Mouse (Mus musculus) kidney, adult 2 months (tissue): Measurements from ENCODE around the gene Hmgb2. TPM values are rescaled to one million over a fixed set of nuclear protein-coding genes. Genes with fewer than 3 reads are reported as not detected.

Source experiments
- DNase-seq: peaks from one replicate; pipeline ENCODE4 v3.0.0; 2021
- H3K27ac ChIP-seq: fragments of 200-500 bp; 2 replicates; pipeline ENCODE4 v1.5.1; 2012; ENCODE audit warnings: low read depth, low read length, control low read depth, inconsistent platforms; ENCODE audit not compliant: insufficient read depth
- H3K27me3 ChIP-seq: fragments of 200-500 bp; replicated peaks from 2 replicates; pipeline ENCODE4 v1.6.1; 2012; ENCODE audit warnings: mild to moderate bottlenecking, moderate library complexity, low read length, inconsistent platforms; ENCODE audit not compliant: control insufficient read depth, insufficient read depth
- H3K36me3 ChIP-seq: fragments of 200-500 bp; 2 replicates; pipeline ENCODE4 v1.6.1; 2012; ENCODE audit warnings: mild to moderate bottlenecking, moderate library complexity, low read length, inconsistent platforms; ENCODE audit not compliant: control insufficient read depth, insufficient read depth
- H3K4me1 ChIP-seq: fragments of 200-500 bp; 2 replicates; pipeline ENCODE4 v1.6.1; 2011; ENCODE audit warnings: low read length; ENCODE audit not compliant: control insufficient read depth, insufficient read depth
- H3K4me3 ChIP-seq: fragments of 200-500 bp; 2 replicates; pipeline ENCODE4 v1.5.1; 2011; ENCODE audit warnings: mild to moderate bottlenecking, low read depth, low read length, control low read depth; ENCODE audit not compliant: insufficient read depth
- CTCF ChIP-seq: fragments of 200-500 bp; conservative IDR thresholded peaks from 2 replicates; pipeline ENCODE4 v1.5.1; 2011; ENCODE audit warnings: low read depth, mild to moderate bottlenecking, control low read depth, low read length, moderate library complexity, mixed read lengths; ENCODE audit not compliant: insufficient read depth, insufficient read length
- POLR2A ChIP-seq: fragments of 200-500 bp; IDR thresholded peaks from one replicate; pipeline ENCODE4 v1.6.1; 2011; ENCODE audit warnings: low read depth, low read length, control low read depth
- WGBS: fragments of 180-500 bp; shearing (Covaris S2); methylation state at CpG from one replicate; pipeline ENCODE4 v1.1.7; 2018; 5-methylcytosine and 5-hydroxymethylcytosine counted together
- polyA plus RNA-seq: library from polyadenylated mRNA; depleted of rRNA; stranded (reverse); fragments of >200 nt; gene quantifications from 2 replicates; pipeline ENCODE4 v1.2.3, GENCODE M21; 2012; rRNA removed

Hmgb2 gene
- polyA plus RNA-seq, result 4.2 and 6.8 TPM in 2 replicates

DNA sequence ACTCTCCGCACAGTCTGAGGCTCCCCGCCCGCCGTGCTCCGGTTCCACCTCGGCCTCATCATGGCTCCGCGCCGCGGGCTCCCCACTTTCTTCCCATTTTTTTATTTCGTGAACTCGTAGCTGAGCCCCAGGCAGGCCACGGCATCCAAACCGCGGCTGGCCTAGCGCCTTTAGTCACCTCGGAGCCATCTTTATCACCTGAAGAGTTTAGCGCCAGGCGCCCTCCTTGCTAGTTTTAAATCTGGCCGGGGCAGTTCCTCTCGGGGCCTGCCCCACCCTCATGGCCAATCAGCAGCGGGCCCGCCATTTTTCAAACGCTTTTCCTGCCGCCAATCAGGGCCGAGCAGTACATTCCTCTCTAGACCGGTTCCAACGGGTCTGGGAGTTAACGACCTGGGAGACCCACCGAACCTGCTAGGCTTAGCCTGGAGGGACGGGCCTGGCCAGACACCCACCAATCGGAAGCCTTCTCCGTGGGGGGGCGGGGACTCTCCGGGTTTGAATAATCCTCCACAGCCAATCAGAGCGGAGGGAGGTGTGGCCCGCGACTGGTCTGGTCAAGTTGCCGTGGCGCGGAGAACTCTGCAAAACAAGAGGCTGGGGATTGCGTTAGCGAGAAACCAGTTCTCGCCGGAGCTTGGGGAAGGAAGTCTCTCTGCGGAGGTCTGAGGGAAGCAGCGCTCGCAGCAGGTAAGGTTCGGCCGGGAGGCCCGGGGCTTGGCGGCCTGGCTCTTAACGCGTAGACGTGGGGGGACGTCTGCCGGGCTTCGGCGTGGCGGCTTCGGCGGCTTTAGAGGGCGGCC is at the start of gene Hmgb2:
TSS of gene Hmgb2 (plus strand) at position 592 of the 803 bp plus-strand sequence.
- under 1% methylated on average over 63 of the region's 63 CpGs for WGBS
- peak within 1 kb of the TSS; percentile 94 for H3K27ac ChIP-seq
- H3K4me1 ChIP-seq, result 0 out of 2 replicates have a peak, but pooled peaks cover 3% of the 10 kb centered on the region
- TF ChIP-seq POLR2A (peak; percentile 95), CTCF (no peak)
- H3K27me3 ChIP-seq, result no peaks in the 10 kb centered on the region
- peaks cover 2% of the 10 kb centered on the region; the same call in 1 of the 2 replicates for H3K36me3 ChIP-seq
- DNase-seq, result peak; percentile 100
- peak within 1 kb of the TSS; percentile 72 for H3K4me3 ChIP-seq

DNA sequence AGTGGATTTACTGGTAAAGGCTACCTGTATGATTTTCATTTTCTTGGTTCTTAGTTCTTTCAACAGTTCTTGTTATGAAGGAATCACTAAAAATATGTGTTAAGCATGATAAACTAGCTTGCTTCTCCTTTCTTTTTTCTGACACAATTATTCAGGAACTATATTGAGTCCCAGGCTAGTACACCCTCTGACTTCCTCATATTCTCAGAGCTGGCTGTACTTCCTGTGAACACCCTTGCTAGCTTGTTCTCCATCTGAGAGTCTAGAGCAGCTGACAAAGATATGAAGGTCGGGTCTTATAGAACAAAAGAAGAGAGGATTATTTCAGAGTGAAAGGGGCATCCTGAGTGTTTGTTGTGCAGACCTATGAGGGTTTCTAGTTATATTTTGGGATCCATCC is 48.9 kb upstream of the Hmgb2 start:
- 57% methylated on average over 1 of the region's 1 CpGs for WGBS
- TF ChIP-seq CTCF, result no peak
- TF ChIP-seq POLR2A, result no peak
- DNase-seq, result no peak
- Histone ChIP-seq H3K4me3 (no peak overlapping the region), H3K4me1 (0 out of 2 replicates have a peak, but pooled peaks cover 2% of the 10 kb centered on the region), H3K27me3 (no peaks in the 10 kb centered on the region), H3K36me3 (no peaks in the 10 kb centered on the region), H3K27ac (no peak overlapping the region)

DNA sequence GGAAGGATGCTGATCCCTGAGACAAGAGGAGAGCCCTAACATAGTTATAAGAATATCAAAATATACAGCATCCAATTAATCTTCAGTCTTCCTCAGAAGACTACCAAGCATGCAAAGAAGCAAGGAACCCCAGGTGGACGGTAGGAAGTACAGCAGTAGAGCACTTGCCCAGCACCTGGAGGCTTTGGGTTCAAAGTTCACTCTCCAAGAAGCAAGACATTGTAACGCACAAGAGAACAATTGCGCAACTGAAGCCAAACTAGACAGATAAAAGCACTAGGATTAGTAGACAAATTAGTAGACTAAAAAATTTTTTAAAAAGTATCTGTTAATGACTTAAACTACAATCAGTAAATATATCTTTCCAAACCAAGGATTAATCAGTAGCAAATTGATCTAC is 48.0 kb upstream of the Hmgb2 start:
- 0 out of 2 replicates have a peak, but pooled peaks cover 4% of the 10 kb centered on the region for H3K4me1 ChIP-seq
- DNase-seq, result peak; percentile 62
- no peaks in the 10 kb centered on the region for H3K36me3 ChIP-seq
- H3K27ac ChIP-seq, result no peak overlapping the region
- H3K4me3 ChIP-seq, result no peak overlapping the region
- H3K27me3 ChIP-seq, result no peaks in the 10 kb centered on the region
- WGBS, result 56% methylated on average over 3 of the region's 3 CpGs
- TF ChIP-seq POLR2A (no peak), CTCF (no peak)

DNA sequence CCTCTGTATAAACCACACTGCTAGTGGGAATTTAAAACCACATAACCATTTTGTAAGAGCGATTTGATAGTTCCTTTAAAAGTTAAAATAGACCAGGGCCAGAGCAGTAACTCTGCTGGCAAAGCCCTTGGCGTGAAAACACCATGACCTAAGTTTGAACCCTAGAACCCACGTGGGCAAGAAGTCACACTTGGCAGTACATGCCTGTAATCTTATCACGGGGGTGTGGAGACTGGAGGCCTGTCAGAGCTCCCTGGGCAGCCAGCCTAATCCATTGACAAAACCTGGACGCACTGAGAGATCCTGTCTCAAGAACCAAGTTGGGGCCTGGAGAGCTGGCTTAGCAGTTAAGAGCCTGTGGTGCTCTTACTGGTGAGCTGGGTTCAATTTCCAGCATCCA is 43.1 kb upstream of the Hmgb2 start:
- no peak overlapping the region for H3K27ac ChIP-seq
- no peaks in the 10 kb centered on the region for H3K27me3 ChIP-seq
- no peak overlapping the region for H3K4me3 ChIP-seq
- TF ChIP-seq POLR2A (no peak), CTCF (no peak)
- H3K4me1 ChIP-seq, result 0 out of 2 replicates have a peak, but pooled peaks cover 5% of the 10 kb centered on the region
- WGBS, result 10% methylated on average over 5 of the region's 5 CpGs
- no peaks in the 10 kb centered on the region for H3K36me3 ChIP-seq
- DNase-seq, result peak; percentile 87

DNA sequence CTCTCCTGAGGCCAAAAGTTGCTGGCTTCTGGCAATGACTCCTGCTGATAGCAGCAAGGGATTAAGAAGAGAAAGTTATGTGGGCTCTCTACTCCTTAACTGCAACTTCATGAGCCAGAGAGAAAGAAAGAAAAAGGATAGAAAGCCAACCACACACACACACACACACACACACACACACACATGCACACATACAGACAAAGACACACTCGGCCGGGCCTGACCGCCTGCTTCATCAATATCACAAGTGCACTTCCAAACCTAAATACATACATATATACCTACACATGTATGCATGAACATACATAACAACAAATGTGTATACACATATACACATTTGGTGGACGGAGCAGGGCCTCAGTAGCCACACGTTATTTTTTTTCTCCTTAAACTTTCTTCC is 40.8 kb upstream of the Hmgb2 start:
- Histone ChIP-seq H3K4me3 (no peak overlapping the region), H3K36me3 (no peaks in the 10 kb centered on the region), H3K27me3 (no peaks in the 10 kb centered on the region), H3K27ac (no peak overlapping the region), H3K4me1 (0 out of 2 replicates have a peak, but pooled peaks cover 2% of the 10 kb centered on the region)
- WGBS, result 97% methylated on average over 5 of the region's 5 CpGs
- TF ChIP-seq CTCF (no peak), POLR2A (no peak)
- DNase-seq, result no peak

DNA sequence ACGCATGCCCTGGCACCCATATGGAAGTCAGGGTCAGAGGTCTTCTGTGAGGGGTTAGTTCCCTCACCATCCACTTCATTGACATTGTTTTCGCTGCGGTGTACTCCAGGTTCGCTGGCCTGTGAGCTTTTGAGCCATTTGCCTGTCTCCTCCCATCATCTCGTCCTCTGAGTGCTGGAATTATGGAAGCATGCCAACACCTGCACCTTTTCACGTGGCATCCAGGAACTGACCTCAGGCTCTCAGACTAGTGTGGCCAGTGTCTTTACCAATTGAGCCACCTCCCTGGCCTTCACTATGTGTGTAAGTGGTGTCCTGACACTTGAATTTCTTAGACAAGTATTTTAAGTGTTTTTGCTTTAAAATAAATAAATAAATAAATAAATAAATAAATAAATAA is 38.0 kb upstream of the Hmgb2 start:
- DNase-seq, result peak; percentile 72
- Histone ChIP-seq H3K27me3 (no peaks in the 10 kb centered on the region), H3K4me1 (0 out of 2 replicates have a peak, but pooled peaks cover under 1% of the 10 kb centered on the region), H3K36me3 (no peaks in the 10 kb centered on the region), H3K4me3 (no peak overlapping the region), H3K27ac (no peak overlapping the region)
- 57% methylated on average over 6 of the region's 6 CpGs for WGBS
- TF ChIP-seq CTCF, result no peak
- TF ChIP-seq POLR2A, result no peak

DNA sequence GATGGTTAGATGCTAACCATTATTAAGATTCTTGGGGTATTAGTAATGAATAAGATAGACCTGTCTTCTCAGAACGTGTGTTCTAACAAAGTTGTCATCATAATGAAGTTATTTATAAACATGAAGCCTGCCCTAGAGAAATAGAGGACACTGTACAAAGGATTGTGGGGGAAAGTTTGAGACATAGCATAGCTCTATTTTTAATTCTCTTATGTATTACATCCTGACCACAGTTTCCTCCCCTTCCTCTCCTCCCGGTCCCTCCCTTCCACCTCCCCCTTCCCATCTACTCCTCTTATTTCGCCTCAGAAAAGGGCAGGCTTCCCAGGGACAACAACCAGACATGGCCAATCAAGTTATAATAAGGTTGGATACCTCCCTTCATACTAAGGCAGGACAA is 33.3 kb upstream of the Hmgb2 start:
- Histone ChIP-seq H3K4me3 (no peak overlapping the region), H3K27ac (no peak overlapping the region), H3K36me3 (no peaks in the 10 kb centered on the region), H3K27me3 (no peaks in the 10 kb centered on the region), H3K4me1 (no peaks in the 10 kb centered on the region)
- 42% methylated on average over 3 of the region's 3 CpGs for WGBS
- TF ChIP-seq CTCF (no peak), POLR2A (no peak)
- DNase-seq, result no peak

DNA sequence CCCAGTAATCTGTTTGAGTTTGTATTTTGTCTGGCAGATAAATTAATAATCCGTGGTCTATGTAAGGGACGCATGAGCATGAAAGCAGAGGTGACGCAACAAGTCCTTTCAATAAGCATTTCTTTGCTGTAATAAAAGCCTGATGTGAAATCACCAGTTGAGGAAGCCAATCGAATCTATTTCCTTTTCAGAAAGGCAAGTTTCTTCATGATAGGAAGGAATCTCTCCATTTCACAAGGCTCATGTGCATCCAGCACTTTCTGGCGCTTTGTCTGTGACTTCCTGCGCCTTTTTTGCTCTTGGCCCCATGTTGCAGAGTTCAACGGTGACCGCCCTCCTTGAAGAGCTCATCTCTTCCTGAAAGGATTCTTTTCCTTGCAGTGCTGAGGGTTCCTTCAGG is 32.0 kb upstream of the Hmgb2 start:
- TF ChIP-seq CTCF (no peak), POLR2A (no peak)
- Histone ChIP-seq H3K4me3 (no peak overlapping the region), H3K27ac (no peak overlapping the region), H3K4me1 (no peaks in the 10 kb centered on the region), H3K36me3 (no peaks in the 10 kb centered on the region), H3K27me3 (no peaks in the 10 kb centered on the region)
- 90% methylated on average over 8 of the region's 8 CpGs for WGBS
- no peak for DNase-seq
